Mouse (Mus musculus): ENCODE results near the gene Glo1.

DNA sequence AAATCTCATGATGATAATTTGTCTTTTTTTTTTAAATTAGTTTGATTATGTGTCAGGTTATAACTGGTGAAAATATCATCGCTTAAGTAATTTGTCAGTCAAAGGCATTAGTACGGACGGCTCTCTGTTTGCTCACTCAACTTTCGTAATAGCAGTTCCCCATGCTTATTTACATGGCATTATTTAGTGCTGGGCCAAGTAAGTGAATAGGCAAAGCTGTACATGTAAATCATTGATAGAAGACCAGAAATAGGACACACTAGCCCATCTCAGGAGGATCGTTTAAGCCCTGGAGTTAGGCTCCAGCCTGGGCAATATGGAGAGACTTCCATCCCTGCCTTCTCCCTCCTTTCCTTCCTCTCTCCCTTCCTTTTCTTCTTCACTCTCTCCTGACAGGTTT is 14.2 kb upstream of the Glo1 start:
- TF ChIP-seq CTCF (IDR thresholded peaks at IDR 0.05; ENCODE audit: low read depth) (no peak), EP300 (optimal IDR thresholded peaks at IDR 0.05) (no peak)
